Mouse (Mus musculus): ENCODE measurements around the gene Guca1b. TPM values are rescaled to one million over a fixed set of nuclear protein-coding genes. Genes with fewer than 3 reads are reported as not detected.
"Not testable (repeated sequence)": the region's sequence is repeated elsewhere in the genome, so short reads cannot be mapped to it uniquely, and the experiment has no call there.

Guca1b gene
- total RNA-seq, 2 experiments from 2014 or later, result 0.26 to 0.46 TPM

DNA sequence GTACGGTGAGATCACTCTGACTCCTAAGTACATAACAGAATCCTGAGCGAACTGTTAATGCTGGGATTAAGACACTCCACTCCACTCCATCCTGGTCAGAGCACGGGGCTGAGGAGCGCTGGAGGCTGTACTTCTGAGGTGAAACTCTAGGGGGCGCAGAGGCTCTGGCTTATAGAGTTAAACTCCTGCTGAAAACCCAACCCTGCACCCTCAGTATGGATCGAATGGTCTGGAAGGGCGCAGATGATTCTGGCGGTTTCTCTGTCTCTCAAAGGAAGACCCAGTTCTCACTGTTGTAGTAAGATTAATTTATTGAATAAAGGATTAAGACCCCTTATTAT, 23.3 kb downstream of the Guca1b start:
- DNase-seq, result peak; percentile 67 to 79
- intact Hi-C loops (cut with DNase I), result loop anchor here (2.0 to 10.0 kb wide), 2 partner anchors 74 to 196 kb away; no protein-coding TSS in a partner anchor

DNA sequence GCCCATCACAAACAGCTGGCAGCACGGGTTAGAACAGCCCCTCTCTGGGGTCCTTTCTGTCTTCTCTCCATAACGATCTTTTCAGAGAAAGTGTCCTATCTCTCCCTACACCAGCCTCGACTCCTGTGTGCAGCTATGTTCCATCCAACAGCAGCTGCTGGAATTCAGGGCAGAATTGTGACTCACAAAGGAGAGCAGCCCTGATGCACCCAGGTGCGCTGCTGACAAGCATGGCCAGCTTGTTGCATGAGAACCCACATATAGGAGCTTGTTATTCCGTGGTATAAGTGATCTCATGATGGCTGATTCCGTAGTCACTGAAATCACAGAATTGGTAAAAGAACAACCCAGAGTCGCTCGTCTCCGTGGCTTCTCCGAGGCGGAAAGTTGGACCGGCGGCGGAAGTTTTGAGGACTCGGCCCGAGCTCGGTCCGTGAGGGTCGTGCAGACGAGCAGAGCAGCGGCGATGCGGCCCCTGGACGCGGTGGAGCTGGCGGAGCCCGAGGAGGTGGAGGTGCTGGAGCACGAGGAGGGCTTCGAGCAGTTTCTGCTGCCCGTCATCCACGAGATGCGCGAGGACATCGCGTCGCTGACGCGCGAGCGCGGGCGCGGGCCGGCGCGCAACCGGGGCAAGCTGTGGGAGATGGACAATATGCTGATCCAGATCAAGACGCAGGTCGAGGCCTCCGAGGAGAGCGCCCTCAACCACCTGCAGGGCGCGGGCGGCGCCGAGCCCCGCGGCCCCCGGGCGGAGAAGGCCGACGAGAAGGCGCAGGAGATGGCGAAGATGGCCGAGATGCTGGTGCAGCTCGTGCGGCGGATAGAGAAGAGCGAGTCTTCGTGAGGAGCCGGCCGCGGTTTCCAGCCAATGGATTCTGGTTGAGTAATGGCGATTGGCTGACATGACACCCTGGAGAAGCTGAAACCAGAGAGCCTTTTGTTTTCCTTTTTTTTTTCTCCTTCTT, 25.0 kb downstream of the Guca1b start:
- intact Hi-C loops (cut with DNase I), result loop anchor here (2.0 to 10.0 kb wide), 2 partner anchors 73 to 195 kb away; no protein-coding TSS in a partner anchor
- DNase-seq, result peak; percentile 20 to 21

DNA sequence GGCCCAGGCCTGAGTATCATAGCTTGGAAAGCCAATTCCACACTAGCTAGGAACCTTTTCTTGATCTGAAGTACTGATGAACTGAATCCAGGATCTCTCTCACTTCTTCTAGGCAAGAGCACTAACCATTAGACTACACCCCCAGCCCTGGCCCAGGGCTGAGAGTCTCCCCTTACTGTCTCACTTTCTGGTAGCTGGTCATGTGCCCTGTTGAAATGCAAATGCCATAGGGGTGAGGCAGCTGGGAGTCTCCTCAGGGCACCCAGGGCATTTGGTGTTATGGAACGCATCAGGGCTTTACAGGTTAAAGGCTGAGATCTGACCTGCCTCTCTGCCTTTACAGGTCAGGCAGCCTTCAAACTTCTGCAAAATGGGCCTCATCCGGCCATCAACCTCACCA, 35.0 kb downstream of the Guca1b start:
- no peak for DNase-seq
- intact Hi-C loops (cut with DNase I), result no loop called here

DNA sequence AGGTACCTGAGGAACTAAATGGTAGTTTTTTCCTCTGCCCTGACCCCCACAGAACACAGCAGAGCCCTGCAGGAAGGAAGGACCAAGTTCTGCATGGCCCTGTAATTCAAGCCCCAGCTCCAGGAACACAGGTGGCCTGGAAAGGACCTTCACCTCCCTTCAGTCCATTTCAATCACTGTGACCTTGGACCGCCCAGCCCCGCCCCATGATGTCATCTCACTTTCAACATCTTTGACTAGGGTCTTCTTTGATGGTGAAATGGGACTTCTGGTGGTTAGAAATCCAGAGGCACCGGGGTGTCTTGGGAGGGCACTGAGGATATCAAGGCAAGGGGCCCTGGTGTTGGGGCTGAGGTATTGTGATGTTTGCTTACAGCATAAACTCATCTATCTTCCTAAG, 36.4 kb downstream of the Guca1b start:
- DNase-seq, result no peak
- intact Hi-C loops (cut with DNase I), result no loop called here

DNA sequence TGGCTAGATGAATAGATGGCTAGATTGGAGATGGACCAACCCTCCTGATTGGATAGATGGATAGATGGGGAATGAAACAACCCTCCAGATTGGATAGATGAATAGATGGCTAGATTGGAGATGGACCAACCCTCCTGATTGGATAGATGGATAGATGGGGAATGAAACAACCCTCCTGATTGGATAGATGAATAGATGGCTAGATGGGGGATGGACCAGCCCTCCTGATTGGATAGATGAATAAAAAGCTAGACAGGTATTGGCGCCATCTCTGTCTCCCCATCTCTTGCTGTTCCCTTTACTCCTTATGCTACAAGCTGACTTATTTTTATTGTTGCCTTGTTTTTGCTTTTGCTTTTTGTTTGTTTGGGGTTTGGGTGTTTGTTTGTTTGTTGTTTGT, 37.4 kb downstream of the Guca1b start:
- intact Hi-C loops (cut with DNase I); DNase-seq: not testable (repeated sequence)

DNA sequence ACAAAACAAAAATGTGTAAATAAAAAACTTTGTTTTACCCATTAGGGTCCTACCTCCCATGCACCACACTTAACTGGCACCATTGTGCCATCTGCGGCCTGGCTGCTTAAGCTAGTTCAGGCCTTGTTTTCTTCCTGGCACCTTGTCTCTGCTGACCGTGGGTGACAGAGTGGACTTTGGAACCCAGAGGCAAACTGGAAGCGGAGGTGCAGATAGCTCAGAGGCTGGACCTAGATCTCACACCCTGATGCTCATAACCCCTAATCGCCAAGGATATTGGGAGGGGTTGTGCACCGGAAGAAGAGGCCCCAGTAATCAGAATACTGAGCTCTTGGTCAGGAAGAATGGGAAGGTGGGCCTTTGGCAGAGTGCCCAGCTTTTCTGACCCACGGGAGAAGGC, 39.0 kb downstream of the Guca1b start:
- intact Hi-C loops (cut with DNase I), result no loop called here
- no peak for DNase-seq

DNA sequence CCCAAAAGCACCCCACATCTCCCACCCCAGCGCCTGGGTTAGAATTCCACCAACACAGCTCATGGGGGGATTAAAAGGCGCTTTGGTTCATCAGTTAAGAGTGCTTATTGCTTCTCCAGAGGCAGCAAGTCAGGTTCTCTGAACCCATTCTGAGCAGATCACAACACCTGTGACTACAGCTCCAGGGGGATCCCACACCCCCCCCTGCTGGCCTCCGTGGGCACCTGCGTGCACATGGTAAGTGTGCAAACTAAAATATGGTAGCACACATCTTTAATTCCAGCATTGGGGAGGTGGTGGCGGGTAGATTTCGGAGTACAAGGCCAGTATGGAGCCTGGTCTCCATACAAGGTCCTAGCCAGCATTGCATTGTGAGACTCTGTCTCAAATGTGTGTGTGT, 42.1 kb downstream of the Guca1b start:
- DNase-seq, result no peak
- intact Hi-C loops (cut with DNase I), result loop anchor here (5.0 kb wide), 1 partner anchor 390 kb away; no protein-coding TSS in a partner anchor

DNA sequence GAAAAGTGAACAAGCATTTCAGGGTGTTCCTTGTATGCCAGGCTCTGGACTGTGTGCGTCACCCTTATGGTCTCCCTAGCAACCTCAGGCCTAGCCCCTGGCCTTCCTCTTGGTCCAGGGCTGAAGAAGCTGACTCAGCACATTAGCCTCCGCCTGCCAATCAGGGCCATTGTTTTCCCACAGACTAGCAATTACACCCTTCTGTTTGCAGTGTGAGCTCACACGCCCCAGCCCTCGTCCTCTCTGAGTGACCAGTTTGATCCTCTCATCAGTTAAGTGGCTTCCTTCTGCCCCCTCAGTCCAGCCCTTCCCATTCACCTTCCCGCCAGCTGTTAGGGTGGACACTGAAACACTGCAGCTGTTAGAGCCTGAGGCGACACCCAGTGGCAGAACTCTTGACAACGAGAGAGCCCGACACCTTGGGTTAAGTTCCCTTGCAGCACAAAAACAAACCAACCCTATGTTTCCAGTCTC, 43.7 kb downstream of the Guca1b start:
- DNase-seq, result peak; percentile 47 to 62
- intact Hi-C loops (cut with DNase I), result loop anchor here (5.0 kb wide), 1 partner anchor 392 kb away; no protein-coding TSS in a partner anchor

DNA sequence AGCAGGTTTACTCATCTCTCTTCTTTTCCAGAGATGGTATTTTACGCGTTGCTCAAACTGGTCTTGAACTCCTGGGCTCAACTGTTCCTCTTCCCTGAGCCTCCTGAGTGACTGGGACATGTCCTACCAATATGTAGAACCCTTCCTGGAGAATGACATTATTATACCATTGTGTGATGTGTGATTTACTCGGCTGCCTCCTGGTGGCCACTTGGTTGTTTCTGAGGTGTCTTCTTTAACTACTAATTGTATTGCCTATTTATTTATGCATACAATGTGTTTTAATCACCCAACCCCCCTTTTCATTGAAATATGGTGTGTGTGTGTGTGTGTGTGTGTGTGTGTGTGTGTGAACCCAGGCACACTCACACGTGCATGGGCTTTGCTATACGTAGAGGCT, 45.6 kb downstream of the Guca1b start:
- DNase-seq, result no peak
- intact Hi-C loops (cut with DNase I), result no loop called here

DNA sequence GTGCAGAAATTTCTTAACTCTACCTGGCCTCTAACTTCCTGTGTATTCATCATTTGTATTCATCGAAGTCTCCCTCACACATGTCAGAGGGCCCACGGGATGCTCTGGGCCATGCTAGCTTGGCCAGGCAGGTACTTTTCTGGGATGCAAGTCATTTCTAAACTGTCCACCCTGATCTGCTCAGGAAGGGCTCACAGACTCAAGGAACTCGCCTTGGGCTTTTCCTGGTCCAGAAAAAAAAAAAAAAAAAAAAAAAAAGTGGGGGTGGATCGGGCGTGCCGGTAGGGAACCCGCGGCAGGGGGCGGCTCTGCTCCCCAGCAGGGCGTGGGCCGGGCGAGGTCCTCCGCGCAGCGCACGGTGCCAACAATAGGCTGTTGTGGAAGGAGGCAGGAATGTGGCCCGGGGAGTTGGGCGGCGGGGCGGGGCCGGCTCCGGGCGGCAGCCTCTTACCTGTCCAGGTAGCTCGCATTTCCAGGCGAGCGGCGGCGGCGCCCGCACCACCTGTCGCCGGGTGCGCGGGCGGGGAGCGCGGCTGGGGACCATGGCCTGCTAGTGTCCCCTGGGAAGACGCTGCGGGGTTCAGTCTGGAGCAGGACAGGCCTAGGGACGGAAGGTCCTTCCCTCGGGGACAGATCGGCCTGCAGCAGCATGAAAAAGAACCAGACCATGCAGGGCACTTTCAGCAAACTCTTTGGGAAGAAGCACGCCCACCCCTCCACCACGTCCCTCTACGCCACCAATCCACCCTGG, 51.1 kb downstream of the Guca1b start, which contains the start of gene AI661453:
Gene AI661453 (plus strand): TSS at position 460 of the 751 bp plus-strand sequence.
- intact Hi-C loops (cut with DNase I), result no loop called here
- DNase-seq, result peak in 1 of 2 experiments; percentile 33

DNA sequence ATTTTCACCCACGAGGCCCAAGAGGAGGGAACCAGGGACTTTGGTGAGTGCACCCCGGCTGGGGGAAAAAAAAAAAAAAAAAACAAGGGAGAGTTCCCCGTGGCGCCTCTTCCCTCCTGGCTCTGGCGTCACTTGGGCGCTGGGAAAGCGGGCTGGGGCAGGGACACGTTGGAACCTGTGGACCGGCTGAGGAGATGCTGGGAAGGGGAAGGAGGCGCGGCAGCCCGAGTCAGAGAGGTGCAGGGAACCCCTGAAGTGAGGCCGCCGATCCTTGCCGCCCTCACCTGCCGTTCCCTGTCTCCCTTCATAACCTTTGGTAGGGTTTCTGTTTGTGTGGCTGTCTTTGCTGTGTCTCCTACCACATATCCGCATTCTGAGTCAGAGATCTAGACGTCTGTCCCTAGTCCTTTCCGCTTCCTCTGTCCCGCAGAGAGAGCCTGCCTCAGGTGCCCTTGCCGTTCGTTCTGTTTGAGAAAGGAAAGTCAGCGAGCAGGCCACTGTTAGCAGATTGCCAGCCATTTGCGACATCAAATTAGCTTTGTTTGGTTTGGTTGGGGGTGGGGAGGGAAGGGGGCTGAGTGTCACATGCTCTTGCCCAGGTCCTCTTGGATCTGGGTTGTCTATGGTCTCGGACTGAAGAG, 51.8 kb downstream of the Guca1b start, which contains the start of gene 1700001C19Rik:
Gene 1700001C19Rik (minus strand): TSS at position 470 of the 641 bp plus-strand sequence.
- no peak for DNase-seq
- intact Hi-C loops (cut with DNase I), result no loop called here

DNA sequence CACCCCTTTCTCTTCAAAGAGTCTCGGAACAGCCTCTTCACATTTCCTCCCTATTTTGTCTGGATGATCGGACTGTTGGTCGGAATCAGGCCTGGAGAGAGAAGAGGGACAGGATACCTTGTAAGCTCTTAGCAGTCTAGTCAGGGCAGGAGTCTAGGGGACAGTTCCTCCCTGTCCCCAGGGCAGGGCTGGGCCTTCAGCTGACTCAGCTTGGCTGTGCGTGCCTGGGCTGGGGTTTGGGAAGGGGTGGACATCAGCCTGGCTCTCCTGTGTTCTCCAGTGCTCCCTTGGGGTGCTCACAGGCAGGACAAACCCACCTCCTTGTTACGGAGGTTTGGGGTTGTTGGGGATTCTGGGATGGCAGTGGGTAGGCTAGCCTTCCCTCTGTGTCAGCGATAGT, 53.4 kb downstream of the Guca1b start:
- intact Hi-C loops (cut with DNase I), result no loop called here
- DNase-seq, result no peak

DNA sequence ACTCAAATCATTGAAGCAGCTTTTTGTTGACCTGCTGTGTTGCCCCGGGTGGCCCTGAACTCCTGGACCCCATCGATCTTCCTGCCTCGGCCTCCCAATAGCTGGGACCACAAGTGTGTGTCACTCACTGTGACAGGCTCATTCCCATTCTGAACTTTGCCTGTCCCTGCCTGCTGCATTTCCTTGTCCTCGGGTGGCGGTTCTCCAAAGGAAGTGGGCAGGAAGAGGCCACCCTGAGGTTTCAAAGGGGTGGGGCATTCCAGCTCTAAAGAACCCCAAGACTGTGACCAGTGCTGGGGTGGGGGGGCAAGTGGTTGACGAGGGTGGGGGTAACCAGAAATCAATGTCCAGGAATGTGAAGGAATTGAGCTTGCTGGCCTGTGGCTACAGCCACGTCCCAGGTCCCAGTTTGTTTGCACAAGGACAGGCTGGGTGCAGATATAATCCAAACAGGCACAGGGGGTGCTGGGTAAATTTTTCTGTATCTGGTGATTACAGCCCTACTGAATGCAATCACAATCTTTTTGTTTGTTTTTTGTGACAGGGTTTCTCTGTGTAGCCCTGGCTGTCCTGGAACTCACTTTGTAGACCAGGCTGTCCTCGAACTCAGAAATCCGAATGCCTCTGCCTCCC, 54.3 kb downstream of the Guca1b start:
- intact Hi-C loops (cut with DNase I), result no loop called here
- no peak for DNase-seq

DNA sequence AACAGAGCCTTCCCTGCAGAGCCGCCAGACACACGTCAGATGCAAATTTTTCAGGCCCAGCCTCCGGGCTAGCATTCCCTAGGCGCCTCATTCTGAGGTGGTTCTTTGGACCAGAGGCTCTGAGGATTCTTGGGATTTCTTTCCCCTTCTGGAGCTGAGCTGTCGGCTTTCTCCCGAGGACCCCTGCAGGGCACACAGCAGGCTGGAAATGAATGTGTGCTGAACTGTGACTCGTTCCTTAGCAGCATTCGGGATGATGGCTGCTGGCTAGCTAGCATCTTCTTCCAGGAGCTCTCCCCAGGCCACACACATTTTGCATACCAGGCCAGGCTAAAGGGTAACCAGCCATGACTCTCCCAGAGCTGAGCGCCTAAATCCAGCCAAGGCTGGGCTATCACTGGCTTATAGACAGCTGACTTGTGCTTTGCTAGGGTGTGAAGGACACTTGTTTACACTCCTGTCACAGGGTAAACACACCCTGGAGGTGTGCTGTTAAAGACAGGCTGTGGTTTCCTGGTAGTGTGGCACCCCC, 55.2 kb downstream of the Guca1b start:
- intact Hi-C loops (cut with DNase I), result no loop called here
- no peak for DNase-seq

DNA sequence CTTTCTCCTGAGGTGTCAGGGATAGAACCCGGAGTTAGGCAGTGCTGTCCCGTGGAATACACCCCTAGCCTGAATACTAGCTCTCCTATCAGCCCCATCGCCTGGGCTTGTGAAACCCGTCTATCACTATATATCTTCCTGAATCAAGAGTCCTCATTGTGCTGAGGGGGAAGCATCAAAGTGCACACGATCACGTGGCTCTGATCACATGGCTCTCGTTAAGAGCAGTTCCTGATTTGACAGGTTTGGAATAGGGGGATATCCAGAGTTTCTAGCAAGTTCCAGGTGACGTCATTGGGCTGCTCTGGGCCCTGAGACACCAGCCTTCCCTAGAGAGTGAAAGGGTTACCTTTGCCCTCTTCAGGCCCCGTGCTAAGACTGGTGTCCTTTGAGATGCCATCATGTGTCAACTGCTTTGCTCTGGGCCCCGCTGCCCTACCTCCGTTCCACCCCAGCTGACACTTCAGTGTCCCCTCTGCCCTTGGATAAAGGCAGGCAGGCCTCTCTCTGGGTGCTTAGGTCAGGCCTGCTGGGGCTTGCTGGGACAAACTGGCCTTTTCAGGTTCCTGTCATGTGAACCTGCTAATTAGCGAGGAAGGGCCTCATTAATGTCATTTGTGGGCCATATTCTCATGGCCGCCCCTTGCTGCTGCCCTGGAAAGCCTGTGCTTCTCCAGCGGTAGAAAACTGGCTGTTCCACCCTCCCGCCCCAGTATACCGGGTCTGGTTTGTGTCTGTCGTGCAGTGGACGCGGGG, 56.3 kb downstream of the Guca1b start:
- intact Hi-C loops (cut with DNase I), result no loop called here
- DNase-seq, result no peak

DNA sequence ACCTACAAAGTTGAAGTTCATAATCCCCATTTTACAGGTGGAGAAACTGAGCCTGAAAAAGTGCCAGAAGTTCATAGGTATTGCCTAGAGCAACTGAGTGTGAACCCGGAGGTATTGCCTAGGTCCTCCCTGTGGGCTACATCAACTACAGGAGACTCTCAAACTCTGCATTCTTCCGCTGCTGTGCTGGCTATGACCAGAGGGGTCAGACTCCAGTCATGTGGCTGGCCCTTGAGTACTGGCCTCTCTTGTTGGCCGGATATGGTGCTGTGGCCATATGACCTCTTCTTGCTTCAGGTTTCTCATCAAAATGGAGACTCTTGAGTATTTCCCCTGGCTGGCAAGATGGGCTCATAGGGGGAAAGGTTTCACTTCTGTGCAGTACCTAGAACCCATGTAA, 57.1 kb downstream of the Guca1b start:
- DNase-seq, result no peak
- intact Hi-C loops (cut with DNase I), result no loop called here
